Mouse (Mus musculus) intestine, postnatal 0 days (tissue): ENCODE measurements around the gene Arf5. TPM values are rescaled to one million over a fixed set of nuclear protein-coding genes. Genes with fewer than 3 reads are reported as not detected.

Source experiments
- ATAC-seq: fragments of 200-750 bp; cut with Nextera tagmentation; 2 replicates; pipeline ENCODE4 v1.8.0; 2017; ENCODE audit warnings: mild to moderate bottlenecking, moderate TSS enrichment, moderate library complexity
- H3K27ac ChIP-seq: fragments of 300-500 bp; sonication (generic); 2 replicates; pipeline ENCODE4 v1.5.1; 2014; ENCODE audit warnings: mild to moderate bottlenecking, low read depth, low read length, moderate library complexity
- H3K27me3 ChIP-seq: fragments of 300-500 bp; sonication (generic); replicated peaks from 2 replicates; pipeline ENCODE4 v1.6.1; 2014; ENCODE audit warnings: low read length, mixed read lengths; ENCODE audit not compliant: control insufficient read depth, insufficient read depth
- H3K36me3 ChIP-seq: fragments of 300-500 bp; sonication (generic); 2 replicates; pipeline ENCODE4 v1.6.1; 2014; ENCODE audit warnings: mild to moderate bottlenecking, moderate library complexity; ENCODE audit not compliant: control insufficient read depth, insufficient read depth
- H3K4me1 ChIP-seq: fragments of 300-500 bp; sonication (generic); replicated peaks from 2 replicates; pipeline ENCODE4 v1.6.1; 2014; ENCODE audit warnings: antibody characterized with exemption, low read length, mixed read lengths; ENCODE audit not compliant: control insufficient read depth, insufficient read depth
- H3K4me2 ChIP-seq: fragments of 300-500 bp; sonication (generic); replicated peaks from 2 replicates; pipeline ENCODE4 v1.6.1; 2014; ENCODE audit warnings: low read depth, mild to moderate bottlenecking, moderate library complexity
- H3K4me3 ChIP-seq: fragments of 300-500 bp; sonication (generic); 2 replicates; pipeline ENCODE4 v1.5.1; 2014; ENCODE audit warnings: low read depth, low read length
- H3K9ac ChIP-seq: fragments of 300-500 bp; sonication (generic); 2 replicates; pipeline ENCODE4 v1.6.1; 2014; ENCODE audit warnings: mild to moderate bottlenecking, low read depth, low read length
- H3K9me3 ChIP-seq: fragments of 300-500 bp; sonication (generic); 2 replicates; pipeline ENCODE4 v1.6.1; 2016; ENCODE audit warnings: mixed run types; ENCODE audit not compliant: control insufficient read depth
- CTCF ChIP-seq: sonication (generic); IDR thresholded peaks from 2 replicates; pipeline ENCODE4 v1.5.1; 2016; ENCODE audit warnings: low read depth, mild to moderate bottlenecking, control low read depth, antibody characterized with exemption, moderate library complexity
- WGBS: fragments of 180-500 bp; shearing (Covaris S2); extraction: QIAGEN DNeasy Blood & Tissue Kit; methylation state at CpG from one replicate; pipeline ENCODE4 v1.1.7; 2014; 5-methylcytosine and 5-hydroxymethylcytosine counted together
- polyA plus RNA-seq: library from polyadenylated mRNA; unstranded; fragments of >200 nt; fragmentation: Nextera tagmentation; extraction: Ambion mirVana; gene quantifications from 2 replicates; pipeline ENCODE4 v1.2.1, GENCODE M21; 2015

The Arf5 gene
- polyA plus RNA-seq, 1 experiment from 2014 or later: 289 TPM

DNA sequence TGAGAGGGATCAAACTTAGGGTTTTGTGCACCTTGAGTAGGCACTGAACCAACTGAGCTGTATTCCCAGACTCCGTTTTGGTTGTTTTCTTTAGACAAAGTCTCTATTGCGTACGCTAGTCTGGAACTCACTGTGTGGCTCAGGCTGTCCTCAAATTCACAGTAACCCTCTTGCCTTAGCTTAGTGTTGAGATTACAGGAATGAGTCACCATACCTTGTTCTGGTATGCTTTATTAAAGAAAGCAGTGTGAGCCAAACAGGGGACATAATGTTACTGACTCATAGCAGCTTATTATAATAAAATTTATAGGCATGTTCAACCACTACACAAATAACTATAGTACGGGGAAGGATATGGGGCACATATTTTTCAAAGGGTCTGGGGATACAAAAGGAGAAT, 50.9 kb downstream of the Arf5 start:
- Histone ChIP-seq H3K36me3 (no peaks in the 10 kb centered on the region), H3K4me2 (no peak overlapping the region)
- 89% methylated on average over 4 of the region's 4 CpGs for WGBS

DNA sequence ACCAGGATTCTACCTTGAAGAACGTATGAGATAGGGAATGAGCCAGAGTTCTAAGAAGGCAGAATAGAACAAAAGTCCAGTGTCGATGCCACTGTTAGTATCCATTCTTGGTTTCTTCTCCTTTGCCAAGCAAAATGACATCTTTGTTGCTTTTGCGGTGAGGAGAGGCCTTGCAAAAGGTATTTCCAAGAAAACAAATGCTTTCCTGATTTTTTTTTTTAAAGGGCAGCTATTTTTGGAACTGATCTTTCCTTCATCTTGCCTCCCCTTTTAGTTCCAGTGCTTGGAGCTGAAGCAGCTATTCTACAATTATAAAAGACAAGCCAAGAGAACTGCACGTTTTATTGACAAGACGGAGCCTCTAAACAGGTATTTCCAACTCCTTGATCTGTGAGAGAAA, 51.5 kb downstream of the Arf5 start, which contains the start of gene Snd1:
Gene Snd1, plus strand, starts transcription at position 301 of the 400 bp plus-strand sequence.
- Histone ChIP-seq H3K27ac (no peak within 1 kb of the TSS), H3K9me3 (no peaks in the 10 kb centered on the region), H3K9ac (no peak within 1 kb of the TSS), H3K4me3 (no peak within 1 kb of the TSS), H3K36me3 (no peaks in the 10 kb centered on the region), H3K4me1 (0 out of 2 replicates have a peak, but pooled peaks cover 4% of the 10 kb centered on the region), H3K27me3 (no peaks in the 10 kb centered on the region), H3K4me2 (no peak within 1 kb of the TSS)
- WGBS: 83% methylated on average over 5 of the region's 5 CpGs
- TF ChIP-seq CTCF: no peak
- no peak for ATAC-seq

More for the DNA sequence above, 50.9 kb downstream of the Arf5 start:
- no peaks in the 10 kb centered on the region for H3K27me3 ChIP-seq
- 0 out of 2 replicates have a peak, but pooled peaks cover 3% of the 10 kb centered on the region for H3K4me1 ChIP-seq
- H3K9ac ChIP-seq: no peak overlapping the region
- H3K9me3 ChIP-seq: no peaks in the 10 kb centered on the region
- no peak overlapping the region for H3K27ac ChIP-seq
- TF ChIP-seq CTCF: no peak
- ATAC-seq: no peak
- no peak overlapping the region for H3K4me3 ChIP-seq

Other genes with a start within 250 kb of the Arf5 start
- gene Zfp800, start 25.6 kb upstream of the Arf5 start, polyA plus RNA-seq: 19.2 and 19.3 TPM in 2 replicates
- not detected in 2 replicates for gene Fscn3, start 4.2 kb downstream of the Arf5 start, polyA plus RNA-seq
- 5.3 and 6.8 TPM in 2 replicates for gene Gcc1, start 4.8 kb downstream of the Arf5 start, polyA plus RNA-seq
- gene Pax4, start 25.8 kb downstream of the Arf5 start, polyA plus RNA-seq: 0.37 and 1.3 TPM in 2 replicates
- 39.4 and 41.8 TPM in 2 replicates for gene Snd1, start 51.6 kb downstream of the Arf5 start, polyA plus RNA-seq